Mouse (Mus musculus) embryonic facial prominence, embryonic 11.5 days (tissue): Measurements from ENCODE around the gene Rbm33. TPM values are rescaled to one million over a fixed set of nuclear protein-coding genes. Genes with fewer than 3 reads are reported as not detected.

Source experiments
- ATAC-seq: fragments of 200-750 bp; cut with Nextera tagmentation; replicated peaks from 2 replicates; pipeline ENCODE4 v1.8.0; 2017; ENCODE audit warnings: low read depth; ENCODE audit not compliant: insufficient number of reproducible peaks, low FRiP score, low TSS enrichment
- DNase-seq: peaks from one replicate; pipeline ENCODE4 v3.0.0-alpha.2; 2015; ENCODE audit warnings: low spot score
- H3K27ac ChIP-seq: fragments of 300-500 bp; sonication (generic); replicated peaks from 2 replicates; pipeline ENCODE4 v1.5.1; 2014; ENCODE audit warnings: mild to moderate bottlenecking, low read depth, low read length, control low read depth
- H3K27me3 ChIP-seq: fragments of 300-500 bp; sonication (generic); 2 replicates; pipeline ENCODE4 v1.6.1; 2014; ENCODE audit warnings: mild to moderate bottlenecking, low read length, moderate library complexity, mixed read lengths; ENCODE audit not compliant: control insufficient read depth, insufficient read depth
- H3K36me3 ChIP-seq: fragments of 300-500 bp; sonication (generic); replicated peaks from 2 replicates; pipeline ENCODE4 v1.6.1; 2014; ENCODE audit warnings: low read depth, mild to moderate bottlenecking, low read length, moderate library complexity, mixed read lengths; ENCODE audit not compliant: control insufficient read depth, insufficient read depth
- H3K4me1 ChIP-seq: fragments of 300-500 bp; sonication (generic); 2 replicates; pipeline ENCODE4 v1.6.1; 2014; ENCODE audit warnings: low read length, mixed read lengths; ENCODE audit not compliant: control insufficient read depth, insufficient read depth
- H3K4me2 ChIP-seq: fragments of 300-500 bp; sonication (generic); 2 replicates; pipeline ENCODE4 v1.6.1; 2014; ENCODE audit warnings: low read depth, mild to moderate bottlenecking, control low read depth, low read length, moderate library complexity
- H3K4me3 ChIP-seq: fragments of 300-500 bp; sonication (generic); 2 replicates; pipeline ENCODE4 v1.5.1; 2014; ENCODE audit warnings: low read depth, low read length, control low read depth
- H3K9ac ChIP-seq: fragments of 300-500 bp; sonication (generic); replicated peaks from 2 replicates; pipeline ENCODE4 v1.6.1; 2014; ENCODE audit warnings: mild to moderate bottlenecking, control low read depth, low read length
- H3K9me3 ChIP-seq: fragments of 300-500 bp; sonication (generic); replicated peaks from 2 replicates; pipeline ENCODE4 v1.6.1; 2016; ENCODE audit warnings: mild to moderate bottlenecking, low read length, inconsistent platforms, mixed read lengths; ENCODE audit not compliant: control insufficient read depth
- WGBS: fragments of 180-500 bp; shearing (Covaris S2); extraction: QIAGEN DNeasy Blood & Tissue Kit; methylation state at CpG from one replicate; pipeline ENCODE4 v1.1.7; 2014; 5-methylcytosine and 5-hydroxymethylcytosine counted together
- polyA plus RNA-seq: library from polyadenylated mRNA; unstranded; fragments of >200 nt; fragmentation: Nextera tagmentation; extraction: Ambion mirVana; gene quantifications from 2 replicates; pipeline ENCODE4 v1.2.1, GENCODE M21; 2014

Rbm33 gene
- polyA plus RNA-seq, 1 experiment from 2014 or later, result 17.6 TPM

- peak overlapping the region; percentile 100 for H3K9ac ChIP-seq
- H3K27ac ChIP-seq, result peak overlapping the region; percentile 97
- no peaks in the 10 kb centered on the region for H3K4me1 ChIP-seq
- ATAC-seq (no peak), DNase-seq (no peak)
- peak overlapping the region; percentile 99 for H3K4me3 ChIP-seq
- H3K4me2 ChIP-seq, result peak overlapping the region; percentile 31
- no peaks in the 10 kb centered on the region for H3K9me3 ChIP-seq
- H3K27me3 ChIP-seq, result no peaks in the 10 kb centered on the region
- WGBS, result 1% methylated on average over 14 of the region's 14 CpGs
- H3K36me3 ChIP-seq, result no peaks in the 10 kb centered on the region
These were observed 685 bp upstream of the Rbm33 start for GRCm38 (mm10) chr5:28316151-28316721.

GRCm38 (mm10) chr5:28317253-28317916 lies 464 bp downstream of the Rbm33 start:
- DNase-seq (peak; percentile 45), ATAC-seq (peak; percentile 78)
- under 1% methylated on average over 52 of the region's 62 CpGs for WGBS
- H3K36me3 ChIP-seq, result no peaks in the 10 kb centered on the region
- H3K9ac ChIP-seq, result peak overlapping the region; percentile 100
- H3K27ac ChIP-seq, result peak overlapping the region; percentile 97
- H3K4me3 ChIP-seq, result peak overlapping the region; percentile 99
- no peaks in the 10 kb centered on the region for H3K4me1 ChIP-seq
- peak overlapping the region; percentile 68 for H3K4me2 ChIP-seq
- no peaks in the 10 kb centered on the region for H3K27me3 ChIP-seq
- H3K9me3 ChIP-seq, result no peaks in the 10 kb centered on the region

GRCm38 (mm10) chr5:28317917-28318267 lies 971 bp downstream of the Rbm33 start:
- Histone ChIP-seq H3K4me3 (peak overlapping the region; percentile 99), H3K27me3 (no peaks in the 10 kb centered on the region), H3K4me1 (no peaks in the 10 kb centered on the region), H3K27ac (no peak overlapping the region), H3K9ac (peak overlapping the region; percentile 100), H3K36me3 (no peaks in the 10 kb centered on the region), H3K4me2 (peak overlapping the region; percentile 68), H3K9me3 (no peaks in the 10 kb centered on the region)
- ATAC-seq, result no peak
- DNase-seq, result peak; percentile 34
- 12% methylated on average over 3 of the region's 3 CpGs for WGBS

GRCm38 (mm10) chr5:28318671-28319070 lies 1.8 kb downstream of the Rbm33 start:
- H3K4me1 ChIP-seq, result no peaks in the 10 kb centered on the region
- H3K27me3 ChIP-seq, result no peaks in the 10 kb centered on the region
- 64% methylated on average over 2 of the region's 2 CpGs for WGBS
- no peaks in the 10 kb centered on the region for H3K36me3 ChIP-seq
- H3K4me2 ChIP-seq, result peak overlapping the region; percentile 39
- H3K9me3 ChIP-seq, result no peaks in the 10 kb centered on the region
- peak overlapping the region; percentile 17; the same call in 1 of the 2 replicates for H3K4me3 ChIP-seq
- H3K27ac ChIP-seq, result no peak overlapping the region
- peak overlapping the region; percentile 36 for H3K9ac ChIP-seq
- DNase-seq (no peak), ATAC-seq (no peak)

GRCm38 (mm10) chr5:28321769-28322168 lies 4.8 kb downstream of the Rbm33 start:
- ATAC-seq (no peak), DNase-seq (no peak)
- Histone ChIP-seq H3K36me3 (no peaks in the 10 kb centered on the region), H3K9me3 (no peaks in the 10 kb centered on the region), H3K4me1 (no peaks in the 10 kb centered on the region), H3K9ac (no peak overlapping the region), H3K27me3 (no peaks in the 10 kb centered on the region), H3K27ac (no peak overlapping the region), H3K4me3 (no peak overlapping the region), H3K4me2 (no peak overlapping the region)
- 95% methylated on average over 1 of the region's 1 CpGs for WGBS

- Histone ChIP-seq H3K4me2 (no peak overlapping the region), H3K27ac (no peak overlapping the region), H3K9me3 (no peaks in the 10 kb centered on the region), H3K9ac (no peak overlapping the region), H3K36me3 (no peaks in the 10 kb centered on the region), H3K27me3 (no peaks in the 10 kb centered on the region), H3K4me3 (no peak overlapping the region), H3K4me1 (no peaks in the 10 kb centered on the region)
- ATAC-seq (no peak), DNase-seq (no peak)
- WGBS, result 82% methylated on average over 3 of the region's 3 CpGs
These were observed 5.3 kb downstream of the Rbm33 start for GRCm38 (mm10) chr5:28322189-28322588.

GRCm38 (mm10) chr5:28323822-28324221 lies 6.9 kb downstream of the Rbm33 start:
- no peak overlapping the region for H3K4me3 ChIP-seq
- H3K27ac ChIP-seq, result no peak overlapping the region
- H3K9ac ChIP-seq, result no peak overlapping the region
- DNase-seq (no peak), ATAC-seq (no peak)
- no peaks in the 10 kb centered on the region for H3K36me3 ChIP-seq
- WGBS, result 89% methylated on average over 2 of the region's 2 CpGs
- no peak overlapping the region for H3K4me2 ChIP-seq
- H3K4me1 ChIP-seq, result no peaks in the 10 kb centered on the region
- H3K9me3 ChIP-seq, result no peaks in the 10 kb centered on the region
- no peaks in the 10 kb centered on the region for H3K27me3 ChIP-seq

GRCm38 (mm10) chr5:28324457-28324856 lies 7.5 kb downstream of the Rbm33 start:
- ATAC-seq, result no peak
- Histone ChIP-seq H3K4me3 (no peak overlapping the region), H3K27ac (no peak overlapping the region), H3K27me3 (no peaks in the 10 kb centered on the region), H3K9ac (no peak overlapping the region), H3K4me2 (no peak overlapping the region), H3K36me3 (no peaks in the 10 kb centered on the region), H3K9me3 (no peaks in the 10 kb centered on the region), H3K4me1 (no peaks in the 10 kb centered on the region)
- no peak for DNase-seq
- WGBS, result 79% methylated on average over 1 of the region's 1 CpGs
